Mouse (Mus musculus) lung, postnatal 4 days (tissue): ENCODE data around the gene Cdk10.

Source experiments
- DNase-seq, 2 experiments: peaks; one replicate each; pipeline ENCODE4 v3.0.0; 2021

The Cdk10 gene

GRCm38 (mm10) chr8:123275096-123275495 is 50.5 kb downstream of the Cdk10 start:
- DNase-seq: no peak

GRCm38 (mm10) chr8:123278445-123278844 is 53.8 kb downstream of the Cdk10 start:
- DNase-seq: no peak

GRCm38 (mm10) chr8:123279828-123280227 is 55.2 kb downstream of the Cdk10 start:
- DNase-seq: no peak

- peak in 1 of 2 experiments; percentile 12 for DNase-seq
Measured at GRCm38 (mm10) chr8:123280302-123281094, 55.9 kb downstream of the Cdk10 start.
